Mouse (Mus musculus): ENCODE data around the gene Lrp2.

DNA sequence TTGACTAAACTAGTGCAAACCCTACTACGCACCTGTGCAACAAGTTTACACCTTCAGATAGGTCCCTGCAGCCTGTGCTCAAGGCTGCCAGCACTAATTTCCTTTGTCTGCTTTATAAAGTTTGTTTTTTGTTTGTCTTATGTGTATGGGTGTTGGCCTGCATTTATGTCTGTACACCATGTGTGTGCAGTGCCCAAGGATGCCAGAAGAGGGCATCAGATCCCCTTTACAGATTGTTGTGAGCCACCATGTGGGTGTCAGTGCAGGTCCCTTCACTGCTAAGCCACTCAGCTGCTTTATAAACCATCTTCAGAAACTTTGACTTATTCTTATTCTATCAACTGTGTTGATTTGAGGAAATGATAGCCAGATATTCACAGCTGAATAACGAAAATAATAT is 65.6 kb downstream of the Lrp2 start:
- TF ChIP-seq POLR2A (IDR thresholded peaks at IDR 0.05; ENCODE audit: insufficient read length, low read depth) (no peak), USF1 (IDR thresholded peaks at IDR 0.05; ENCODE audit: low read depth) (no peak), MAX (IDR thresholded peaks at IDR 0.05; ENCODE audit: low read depth) (no peak)
